In genomic region chr9:65541126-65542068, GRCm38 (mm10) we compare ENCODE assay signal across 8 mouse cellular contexts. TPM values are rescaled to one million over a fixed set of nuclear protein-coding genes. Genes with fewer than 3 reads are reported as not detected.
A peak's percentile ranks its signal among the peaks of the same experiment; 100 is the strongest.
DNase-seq lines count a peak whose midpoint lies in the region; ATAC-seq lines count a peak whose summit lies in the region.

No protein-coding gene starts in this region.

- H3K27ac ChIP-seq in kidney, embryonic 16.5 days (ENCODE audit: low read length) = peak overlapping the region; percentile 64

- H3K4me3 ChIP-seq in kidney, embryonic 16.5 days (ENCODE audit: low read length) = no peak overlapping the region

- ATAC-seq in kidney, embryonic 16.5 days (ENCODE audit: low FRiP score, low TSS enrichment) = no peak

- no peaks in the 10 kb centered on the region for H3K36me3 ChIP-seq in kidney, embryonic 16.5 days (ENCODE audit: insufficient read depth, low read length)

- no peaks in the 10 kb centered on the region for H3K27me3 ChIP-seq in kidney, embryonic 16.5 days (ENCODE audit: insufficient read depth, low read length)

- no peaks in the 10 kb centered on the region for H3K9me3 ChIP-seq in kidney, embryonic 16.5 days (ENCODE audit: low read length)

- DNase-seq in ovary, adult 18-20 months (ENCODE audit: low spot score) = peak; percentile 24
- DNase-seq in ovary, postnatal 10 days (ENCODE audit: low spot score) = no peak
- peak; percentile 83 for DNase-seq in T-cell, adult 2 months (ENCODE audit: low spot score)
- DNase-seq in fibroblast of lung, adult 2 months (ENCODE audit: low read depth) = peak; percentile 76
- DNase-seq in lung, postnatal 4 days = peak; percentile 56 to 71
- DNase-seq in thymus, postnatal 14 days = peak; percentile 76
- no peak for DNase-seq in cerebellum, adult 11-12 months

- peaks cover 14% of the 10 kb centered on the region; the same call in 1 of the 2 replicates for H3K4me1 ChIP-seq in kidney, embryonic 16.5 days (ENCODE audit: insufficient read depth, low read length)

- H3K4me2 ChIP-seq in kidney, embryonic 16.5 days (replicated peaks; ENCODE audit: low read depth, low read length) = no peak overlapping the region

- H3K9ac ChIP-seq in kidney, embryonic 16.5 days (replicated peaks; ENCODE audit: low read length) = no peak overlapping the region

- 54% methylated on average over 13 of the region's 13 CpGs for WGBS in kidney, embryonic 16.5 days

RNA-seq across cellular contexts. Expression of gene Ankdd1a, which starts 21.4 kb away (rescaled TPM):
- not detected in 2 replicates for polyA plus RNA-seq in kidney, embryonic 16.5 days (2015; fragmentation: Nextera tagmentation; extraction: Ambion mirVana)

RNA-seq across cellular contexts. Expression of gene Plekho2, which starts 38.4 kb away (rescaled TPM):
- 18.7 and 19.4 TPM in 2 replicates for polyA plus RNA-seq in kidney, embryonic 16.5 days (2015; fragmentation: Nextera tagmentation; extraction: Ambion mirVana)

RNA-seq across cellular contexts. Expression of gene Pif1, which starts 45.6 kb away (rescaled TPM):
- 15.5 and 16.9 TPM in 2 replicates for polyA plus RNA-seq in kidney, embryonic 16.5 days (2015; fragmentation: Nextera tagmentation; extraction: Ambion mirVana)

Comparison
In these comparisons a context has a peak if more than half of its experiments do, and no peak if none do; other contexts are left out.
1. DNase-seq: peak in ovary, adult 18-20 months (single experiment), T-cell, adult 2 months (single experiment), fibroblast of lung, adult 2 months (single experiment), lung, postnatal 4 days (2 of 2) and thymus, postnatal 14 days (single experiment); none in ovary, postnatal 10 days (single experiment) and cerebellum, adult 11-12 months (single experiment).